Comparison of ENCODE assay signal across 10 mouse cellular contexts in the genomic region with DNA sequence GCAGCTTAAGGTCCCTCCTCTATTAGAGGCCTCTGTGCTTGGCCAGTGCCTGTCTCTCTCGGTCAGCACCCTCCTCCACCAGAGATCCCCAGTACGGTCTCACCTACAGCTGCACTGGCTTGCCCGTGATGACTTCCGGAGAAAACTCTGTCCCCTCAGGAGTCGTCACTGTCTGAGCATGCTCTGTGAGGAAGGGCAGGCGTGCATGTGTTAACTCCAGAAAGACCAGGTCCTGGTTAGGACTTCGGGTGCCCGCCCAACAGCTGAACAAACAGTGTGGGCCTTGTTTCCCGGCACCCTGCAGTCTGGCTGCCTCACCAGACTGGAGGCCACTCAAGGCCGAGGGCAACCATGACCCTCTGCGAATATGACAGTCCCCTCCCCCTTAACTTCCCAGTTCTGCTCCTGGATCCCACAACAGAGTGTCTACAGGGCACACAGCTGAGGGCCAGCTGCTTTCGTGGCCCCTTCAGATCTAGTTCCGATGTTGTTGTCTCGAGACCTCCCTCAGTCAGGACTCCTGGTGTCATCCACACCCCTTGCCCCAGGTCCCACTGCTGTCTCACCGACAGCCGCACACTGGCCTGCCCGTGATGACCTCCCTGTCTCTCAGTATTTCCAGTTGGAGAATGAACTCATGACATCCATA. TPM values are rescaled to one million over a fixed set of nuclear protein-coding genes. Genes with fewer than 3 reads are reported as not detected.
DNase-seq lines count a peak whose midpoint lies in the region; ATAC-seq and TF ChIP-seq lines count a peak whose summit lies in the region.
"Had no signal": no experiment of that assay in that cellular context is flagged by ENCODE, and none has a peak within 500 bp of the region (broad histone marks: within the 10 kb centered on the region; RNA-seq: fewer than 3 reads in every experiment).

No protein-coding gene starts in this region.

- TF ChIP-seq CTCF in lung, embryonic 14.5 days (IDR thresholded peaks at IDR 0.05; ENCODE audit: low read depth), result no peak
- TF ChIP-seq CTCF in small intestine, adult 2 months (IDR thresholded peaks at IDR 0.05; ENCODE audit: extremely low read depth, insufficient read length, insufficient replicate concordance, low read depth, low read length), result no peak

- H3K4me2 ChIP-seq in lung, embryonic 14.5 days, result peak overlapping the region; percentile 26; the same call in 1 of the 2 replicates
- H3K4me2 ChIP-seq in intestine, embryonic 16.5 days (ENCODE audit: low read depth, low read length), result no peak overlapping the region
- H3K4me2 ChIP-seq: liver, embryonic 13.5 days had no signal

- no peak for TF ChIP-seq POLR2A in small intestine, adult 2 months (IDR thresholded peaks at IDR 0.05; ENCODE audit: low read depth, low read length)

- peak; percentile 18; the same call in 1 of the 2 replicates for ATAC-seq in frontal cortex, adult (ENCODE audit: low TSS enrichment)
- no peak for ATAC-seq in lung, embryonic 14.5 days (ENCODE audit: insufficient read depth)
- no peak; the same call in 1 of the 2 replicates for ATAC-seq in intestine, embryonic 16.5 days
- ATAC-seq: activated CD4-positive, CD25-positive, alpha-beta regulatory T cell, adult 4 months had no signal

- H3K9me3 ChIP-seq in lung, embryonic 14.5 days (ENCODE audit: low read depth, low read length), result no peaks in the 10 kb centered on the region
- no peaks in the 10 kb centered on the region for H3K9me3 ChIP-seq in intestine, embryonic 16.5 days (ENCODE audit: control insufficient read depth, low read length)
- H3K9me3 ChIP-seq: liver, embryonic 13.5 days had no signal

- H3K9ac ChIP-seq in lung, embryonic 14.5 days, result no peak overlapping the region
- peak overlapping the region; percentile 24; the same call in 1 of the 2 replicates for H3K9ac ChIP-seq in intestine, embryonic 16.5 days (ENCODE audit: low read depth, low read length)
- H3K9ac ChIP-seq: liver, embryonic 13.5 days had no signal

- peaks cover 10% of the 10 kb centered on the region for H3K4me1 ChIP-seq in lung, embryonic 14.5 days (ENCODE audit: insufficient read depth)
- peaks cover 13% of the 10 kb centered on the region for H3K4me1 ChIP-seq in intestine, embryonic 16.5 days (ENCODE audit: control insufficient read depth, insufficient read depth, low read length)
- peaks cover 9% of the 10 kb centered on the region for H3K4me1 ChIP-seq in small intestine, adult 2 months (ENCODE audit: control insufficient read depth, insufficient read depth, insufficient read length, low read length)
- H3K4me1 ChIP-seq: liver, embryonic 13.5 days had no signal

- DNase-seq in frontal cortex, postnatal 14 days (ENCODE audit: low spot score in 2 of 2), result no peak
- DNase-seq in lung, embryonic 14.5 days, result no peak
- DNase-seq in lung, postnatal 14 days, result no peak
- DNase-seq in spleen, postnatal 14 days (ENCODE audit: low spot score in 2 of 2), result no peak
- no peak for DNase-seq in frontal cortex, postnatal 25 days (ENCODE audit: low spot score in 2 of 2)
- DNase-seq: liver, embryonic 13.5 days had no signal

- no peak overlapping the region for H3K4me3 ChIP-seq in lung, embryonic 14.5 days (ENCODE audit: low read depth, low read length)
- no peak overlapping the region for H3K4me3 ChIP-seq in intestine, embryonic 16.5 days (ENCODE audit: low read length)
- 0 out of 2 replicates have a peak overlapping the region, but pooled peaks have one; percentile 3 for H3K4me3 ChIP-seq in small intestine, adult 2 months (ENCODE audit: low read depth, low read length)
- H3K4me3 ChIP-seq: liver, embryonic 13.5 days had no signal

- WGBS in lung, embryonic 14.5 days, result 36% methylated on average over 17 of the region's 17 CpGs
- WGBS in intestine, embryonic 16.5 days, result 51% methylated on average over 17 of the region's 17 CpGs
- WGBS in small intestine, adult 2 months, result 41% methylated on average over 17 of the region's 17 CpGs

- no peaks in the 10 kb centered on the region for H3K27me3 ChIP-seq in lung, embryonic 14.5 days (ENCODE audit: insufficient read depth, low read length)
- no peaks in the 10 kb centered on the region for H3K27me3 ChIP-seq in intestine, embryonic 16.5 days (replicated peaks; ENCODE audit: control insufficient read depth, insufficient read depth, low read length)
- H3K27me3 ChIP-seq in small intestine, adult 2 months (ENCODE audit: control insufficient read depth, insufficient read depth, low read length), result no peaks in the 10 kb centered on the region

- 0 out of 2 replicates have a peak overlapping the region, but pooled peaks have one; percentile 9 for H3K27ac ChIP-seq in lung, embryonic 14.5 days (ENCODE audit: low read depth)
- H3K27ac ChIP-seq in intestine, embryonic 16.5 days (ENCODE audit: low read length), result 0 out of 2 replicates have a peak overlapping the region, but pooled peaks have one; percentile 28
- H3K27ac ChIP-seq in small intestine, adult 2 months (ENCODE audit: insufficient read depth, low read depth, low read length), result no peak overlapping the region; the same call in 1 of the 2 replicates
- H3K27ac ChIP-seq: liver, embryonic 13.5 days had no signal

- H3K36me3 ChIP-seq in lung, embryonic 14.5 days (ENCODE audit: insufficient read depth), result no peaks in the 10 kb centered on the region
- H3K36me3 ChIP-seq in intestine, embryonic 16.5 days (ENCODE audit: control insufficient read depth, insufficient read depth, low read length), result no peaks in the 10 kb centered on the region
- H3K36me3 ChIP-seq in small intestine, adult 2 months (ENCODE audit: control insufficient read depth, insufficient read depth, low read length), result no peaks in the 10 kb centered on the region
- H3K36me3 ChIP-seq: liver, embryonic 13.5 days had no signal

RNA-seq across cellular contexts. Expression of a gene that starts 23.8 kb away (rescaled TPM):
- polyA plus RNA-seq in lung, embryonic 14.5 days (2014; fragmentation: Nextera tagmentation; extraction: Ambion mirVana), result 65.7 and 77.0 TPM in 2 replicates
- 0.66 and 0.71 TPM in 2 replicates for polyA plus RNA-seq in intestine, embryonic 16.5 days (2015; fragmentation: Nextera tagmentation; extraction: Ambion mirVana)
- polyA plus RNA-seq in small intestine, adult 2 months (2012; rRNA removed), result 0.14 TPM in 1 of 2 replicates, not detected in the other
- polyA plus RNA-seq: activated CD4-positive, CD25-positive, alpha-beta regulatory T cell, adult 4 months had no signal

Comparison
In these comparisons a context has a peak if more than half of its experiments do, and no peak if none do; other contexts are left out.
1. RNA of a gene that starts 23.8 kb away (polyA plus RNA-seq): 65.7 to 77.0 TPM in lung, embryonic 14.5 days; 0.66 to 0.71 TPM in intestine, embryonic 16.5 days and 0.14 TPM in small intestine, adult 2 months; every median in the first group is over 10 times any median in the second.